Mouse (Mus musculus) kidney, embryonic 14.5 days (tissue): Measurements from ENCODE around the gene Gm609. TPM values are rescaled to one million over a fixed set of nuclear protein-coding genes. Genes with fewer than 3 reads are reported as not detected.

Experiments used
- ATAC-seq: fragments of 200-750 bp; cut with Nextera tagmentation; 2 replicates; pipeline ENCODE4 v1.8.0; 2017; ENCODE audit warnings: moderate number of reproducible peaks, mild to moderate bottlenecking, moderate TSS enrichment, moderate library complexity; ENCODE audit not compliant: low FRiP score, low TSS enrichment
- H3K27ac ChIP-seq: fragments of 300-500 bp; sonication (generic); 2 replicates; pipeline ENCODE4 v1.5.1; 2014; ENCODE audit warnings: low read depth, mild to moderate bottlenecking, low read length, moderate library complexity, mixed read lengths
- H3K27me3 ChIP-seq: fragments of 300-500 bp; sonication (generic); 2 replicates; pipeline ENCODE4 v1.6.1; 2014; ENCODE audit warnings: mild to moderate bottlenecking, low read length; ENCODE audit not compliant: control insufficient read depth, insufficient read depth
- H3K36me3 ChIP-seq: fragments of 300-500 bp; sonication (generic); 2 replicates; pipeline ENCODE4 v1.6.1; 2014; ENCODE audit warnings: low read length, mixed read lengths; ENCODE audit not compliant: control insufficient read depth, insufficient read depth
- H3K4me1 ChIP-seq: fragments of 300-500 bp; sonication (generic); 2 replicates; pipeline ENCODE4 v1.6.1; 2014; ENCODE audit warnings: low read length, mixed read lengths; ENCODE audit not compliant: control insufficient read depth, insufficient read depth
- H3K4me2 ChIP-seq: fragments of 300-500 bp; sonication (generic); replicated peaks from 2 replicates; pipeline ENCODE4 v1.6.1; 2014; ENCODE audit warnings: low read depth, mild to moderate bottlenecking, low read length
- H3K4me3 ChIP-seq: fragments of 300-500 bp; sonication (generic); 2 replicates; pipeline ENCODE4 v1.5.1; 2014; ENCODE audit warnings: mild to moderate bottlenecking, low read length
- H3K9ac ChIP-seq: fragments of 300-500 bp; sonication (generic); 2 replicates; pipeline ENCODE4 v1.6.1; 2014; ENCODE audit warnings: low read depth, mild to moderate bottlenecking, low read length, moderate library complexity
- H3K9me3 ChIP-seq: fragments of 300-500 bp; sonication (generic); 2 replicates; pipeline ENCODE4 v1.6.1; 2016; ENCODE audit warnings: low read length; ENCODE audit not compliant: control insufficient read depth
- WGBS: fragments of 180-500 bp; shearing (Covaris S2); extraction: QIAGEN DNeasy Blood & Tissue Kit; methylation state at CpG from one replicate; pipeline ENCODE4 v1.1.7; 2014; 5-methylcytosine and 5-hydroxymethylcytosine counted together
- polyA plus RNA-seq: library from polyadenylated mRNA; unstranded; fragments of >200 nt; fragmentation: Nextera tagmentation; extraction: Ambion mirVana; gene quantifications from 2 replicates; pipeline ENCODE4 v1.2.1, GENCODE M21; 2014

The Gm609 gene
- polyA plus RNA-seq, 1 experiment from 2014 or later = 0.85 TPM

DNA sequence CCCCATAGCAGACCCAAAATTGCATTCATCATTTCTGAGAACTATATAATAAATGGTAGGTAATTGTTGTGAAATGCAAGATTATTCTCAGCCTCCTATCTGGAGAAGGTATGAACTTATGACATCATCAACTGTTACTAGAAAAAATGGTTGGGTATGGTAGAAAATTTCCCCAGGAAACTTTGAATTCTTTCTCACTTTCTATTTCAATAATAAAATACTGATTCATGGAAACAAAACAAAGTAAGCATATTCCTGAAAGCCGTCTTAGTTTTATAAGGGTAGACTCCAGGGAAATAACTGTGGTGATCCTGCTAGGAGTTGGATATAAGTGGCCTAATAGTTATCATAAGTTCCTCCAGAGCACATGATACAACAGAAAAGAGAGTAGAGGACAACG is 103.7 kb downstream of the Gm609 start:
- H3K4me2 ChIP-seq = no peak overlapping the region
- no peaks in the 10 kb centered on the region for H3K9me3 ChIP-seq
- no peaks in the 10 kb centered on the region for H3K27me3 ChIP-seq
- no peak overlapping the region for H3K27ac ChIP-seq
- 88% methylated on average over 2 of the region's 2 CpGs for WGBS
- H3K4me3 ChIP-seq = no peak overlapping the region
- ATAC-seq = no peak
- no peak overlapping the region for H3K9ac ChIP-seq
- H3K36me3 ChIP-seq = no peaks in the 10 kb centered on the region
- no peaks in the 10 kb centered on the region for H3K4me1 ChIP-seq

DNA sequence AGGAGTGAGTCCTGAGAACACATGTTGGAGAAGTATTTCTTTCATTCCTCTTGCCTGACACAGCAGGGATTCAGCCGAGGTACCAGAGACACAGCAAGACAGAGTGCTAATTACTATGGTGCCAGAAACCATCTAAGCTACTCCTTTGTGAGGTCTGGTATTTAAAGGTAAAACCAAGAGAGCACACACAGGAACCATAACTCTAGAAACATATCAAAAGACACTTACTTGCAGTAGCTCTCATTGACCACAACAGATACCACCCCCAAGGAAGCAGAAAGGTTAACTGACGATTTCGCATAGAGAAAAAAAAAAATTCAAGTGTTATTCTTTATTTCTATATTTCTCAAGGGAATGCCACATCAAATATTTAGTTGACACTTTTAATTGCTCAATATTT is 111.0 kb downstream of the Gm609 start:
- no peak overlapping the region for H3K27ac ChIP-seq
- H3K9ac ChIP-seq = no peak overlapping the region
- no peak overlapping the region for H3K4me3 ChIP-seq
- no peak for ATAC-seq
- 81% methylated on average over 3 of the region's 3 CpGs for WGBS
- no peaks in the 10 kb centered on the region for H3K27me3 ChIP-seq
- H3K36me3 ChIP-seq = no peaks in the 10 kb centered on the region
- H3K4me2 ChIP-seq = no peak overlapping the region
- no peaks in the 10 kb centered on the region for H3K4me1 ChIP-seq
- no peaks in the 10 kb centered on the region for H3K9me3 ChIP-seq

- H3K4me1 ChIP-seq = no peaks in the 10 kb centered on the region
- WGBS = 86% methylated on average over 3 of the region's 3 CpGs
These were observed 113.8 kb downstream of the Gm609 start for GRCm38 (mm10) chr16:45378959-45379358.

DNA sequence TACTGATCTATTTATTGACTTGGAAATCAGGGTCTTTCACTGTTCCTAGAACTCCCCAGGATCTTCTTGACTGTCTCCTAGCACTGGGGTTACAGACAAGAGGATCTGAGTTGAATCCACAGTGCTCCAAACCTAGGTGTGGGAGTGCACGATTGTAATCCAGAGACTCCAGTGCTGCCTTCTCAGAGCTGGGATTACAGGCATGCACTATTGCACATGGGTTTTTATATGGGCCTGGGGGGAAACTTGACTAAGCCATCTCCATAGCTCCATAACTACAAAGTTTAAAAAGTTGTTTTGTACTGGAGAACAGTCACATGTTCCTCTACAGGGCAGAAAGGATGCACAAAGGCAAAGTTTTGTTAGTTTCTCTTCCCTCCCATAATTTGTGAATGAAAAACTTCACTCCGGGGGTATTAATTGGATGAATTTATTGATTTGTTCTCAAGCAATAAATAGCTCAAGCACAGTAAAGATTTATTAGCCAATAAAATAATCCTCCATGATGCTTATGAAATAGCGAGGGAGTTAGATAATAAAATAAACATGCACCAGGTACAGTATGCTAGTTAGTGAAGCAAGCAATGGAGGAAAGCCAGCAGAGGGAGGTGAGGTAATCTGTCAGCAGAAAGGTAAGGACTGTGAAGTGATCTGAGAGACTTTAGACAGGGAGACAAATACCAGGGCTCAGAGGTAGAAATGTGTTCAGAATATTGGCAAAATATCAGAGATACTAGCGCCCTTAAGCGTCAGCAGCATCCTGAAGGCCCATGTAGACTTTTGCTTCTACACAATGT is 114.4 kb downstream of the Gm609 start:
- WGBS = 77% methylated on average over 5 of the region's 5 CpGs
- no peaks in the 10 kb centered on the region for H3K4me1 ChIP-seq
- no peak for ATAC-seq

More at GRCm38 (mm10) chr16:45378959-45379358, 113.8 kb downstream of the Gm609 start:
- Histone ChIP-seq H3K4me2 (no peak overlapping the region), H3K36me3 (no peaks in the 10 kb centered on the region), H3K27ac (no peak overlapping the region), H3K4me3 (no peak overlapping the region), H3K9me3 (no peaks in the 10 kb centered on the region), H3K27me3 (no peaks in the 10 kb centered on the region), H3K9ac (no peak overlapping the region)
- ATAC-seq = no peak

GRCm38 (mm10) chr16:45377332-45377731 is 115.4 kb downstream of the Gm609 start:
- Histone ChIP-seq H3K4me1 (no peaks in the 10 kb centered on the region), H3K4me2 (no peak overlapping the region), H3K4me3 (no peak overlapping the region), H3K27me3 (no peaks in the 10 kb centered on the region), H3K36me3 (no peaks in the 10 kb centered on the region), H3K27ac (no peak overlapping the region), H3K9me3 (no peaks in the 10 kb centered on the region), H3K9ac (no peak overlapping the region)
- no peak for ATAC-seq
- WGBS = 82% methylated on average over 4 of the region's 4 CpGs

More for the DNA sequence above, 114.4 kb downstream of the Gm609 start:
- Histone ChIP-seq H3K27me3 (no peaks in the 10 kb centered on the region), H3K36me3 (no peaks in the 10 kb centered on the region), H3K9ac (no peak overlapping the region), H3K4me3 (no peak overlapping the region), H3K9me3 (no peaks in the 10 kb centered on the region), H3K27ac (no peak overlapping the region), H3K4me2 (no peak overlapping the region)

DNA sequence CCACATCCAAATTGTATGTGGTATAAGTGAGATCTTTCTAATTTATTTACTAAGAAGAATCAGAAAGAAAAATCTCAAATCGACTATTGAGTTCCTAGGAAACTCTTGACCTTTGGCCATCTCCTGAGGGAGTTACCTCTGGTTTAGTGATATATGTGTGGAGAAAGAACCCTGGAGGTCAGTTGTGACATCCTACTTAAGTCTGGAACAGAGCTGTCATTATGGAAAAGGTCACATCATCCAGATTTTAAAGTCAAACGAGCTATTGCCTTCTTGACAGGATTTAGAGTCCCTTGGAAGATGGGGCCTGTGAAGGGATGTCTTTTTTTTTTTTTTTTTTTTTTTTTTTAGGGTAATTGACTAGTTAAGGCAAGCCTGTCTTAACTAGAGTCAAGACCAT is 116.0 kb downstream of the Gm609 start:
- Histone ChIP-seq H3K9ac (no peak overlapping the region), H3K9me3 (no peaks in the 10 kb centered on the region), H3K36me3 (no peaks in the 10 kb centered on the region), H3K4me1 (no peaks in the 10 kb centered on the region), H3K27ac (no peak overlapping the region), H3K27me3 (no peaks in the 10 kb centered on the region), H3K4me3 (no peak overlapping the region), H3K4me2 (no peak overlapping the region)
- ATAC-seq = no peak
- 48% methylated on average over 2 of the region's 2 CpGs for whole genome bisulfite sequencing

DNA sequence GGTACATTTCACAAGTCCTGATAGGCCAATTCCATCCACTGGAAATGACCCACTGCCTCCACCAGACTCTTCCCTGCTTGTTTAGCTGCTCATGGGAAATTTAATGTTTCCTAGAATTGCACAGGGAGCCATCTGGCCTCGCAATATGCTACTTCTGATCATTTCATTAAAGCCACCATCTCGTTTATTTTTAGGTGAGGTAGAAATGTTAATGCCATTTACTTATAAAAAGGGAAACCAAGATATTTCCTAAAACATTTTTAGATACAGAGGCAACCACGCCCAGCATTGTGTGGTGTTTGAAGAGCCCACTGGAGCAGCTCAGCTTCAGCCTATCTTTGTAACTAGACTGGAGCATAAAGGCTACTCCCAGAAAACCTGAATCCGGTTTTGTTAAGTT is 116.5 kb downstream of the Gm609 start:
- ATAC-seq = no peak
- 77% methylated on average over 4 of the region's 4 CpGs for WGBS
- Histone ChIP-seq H3K27ac (no peak overlapping the region), H3K4me1 (no peaks in the 10 kb centered on the region), H3K4me3 (no peak overlapping the region), H3K9ac (no peak overlapping the region), H3K36me3 (no peaks in the 10 kb centered on the region), H3K4me2 (no peak overlapping the region), H3K9me3 (no peaks in the 10 kb centered on the region), H3K27me3 (no peaks in the 10 kb centered on the region)

DNA sequence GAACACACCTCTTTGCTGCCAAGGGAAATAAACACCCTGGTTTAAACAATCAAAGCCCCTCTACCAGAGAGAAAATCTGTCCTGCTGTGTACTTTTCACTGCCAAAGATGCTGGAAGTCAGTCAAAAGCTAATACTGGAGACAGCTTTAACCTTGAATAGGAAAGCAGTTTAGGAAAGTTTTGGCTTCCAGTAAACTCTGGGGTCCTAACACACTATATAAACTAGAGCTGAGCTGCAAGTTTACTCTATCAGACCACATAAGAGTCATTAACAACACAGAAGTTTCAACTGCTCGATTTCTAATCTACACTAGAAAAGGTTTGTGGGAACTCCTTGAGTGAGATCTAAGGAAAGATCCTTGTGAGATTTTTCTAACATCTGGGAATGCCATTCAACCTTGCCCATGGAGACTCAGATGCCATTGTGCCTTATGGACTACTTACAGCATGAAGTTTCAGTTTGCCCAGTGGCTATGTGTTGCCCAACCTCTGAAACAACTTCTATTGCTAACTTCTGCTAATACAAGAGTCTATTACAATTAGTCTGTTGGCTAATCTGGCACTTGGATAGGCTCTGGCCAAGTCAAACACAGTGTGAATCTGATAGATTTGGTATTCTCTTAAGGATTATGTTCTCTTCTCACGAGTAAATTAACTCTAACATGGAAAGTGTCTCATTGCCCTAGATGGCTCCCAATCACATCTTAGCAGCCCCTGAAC is 117.1 kb downstream of the Gm609 start:
- no peaks in the 10 kb centered on the region for H3K9me3 ChIP-seq
- no peaks in the 10 kb centered on the region for H3K27me3 ChIP-seq
- H3K4me3 ChIP-seq = no peak overlapping the region
- no peak overlapping the region for H3K27ac ChIP-seq
- H3K4me1 ChIP-seq = no peaks in the 10 kb centered on the region
- no peak overlapping the region for H3K9ac ChIP-seq
- H3K4me2 ChIP-seq = no peak overlapping the region
- ATAC-seq = no peak
- WGBS = 81% methylated on average over 2 of the region's 2 CpGs
- H3K36me3 ChIP-seq = no peaks in the 10 kb centered on the region

DNA sequence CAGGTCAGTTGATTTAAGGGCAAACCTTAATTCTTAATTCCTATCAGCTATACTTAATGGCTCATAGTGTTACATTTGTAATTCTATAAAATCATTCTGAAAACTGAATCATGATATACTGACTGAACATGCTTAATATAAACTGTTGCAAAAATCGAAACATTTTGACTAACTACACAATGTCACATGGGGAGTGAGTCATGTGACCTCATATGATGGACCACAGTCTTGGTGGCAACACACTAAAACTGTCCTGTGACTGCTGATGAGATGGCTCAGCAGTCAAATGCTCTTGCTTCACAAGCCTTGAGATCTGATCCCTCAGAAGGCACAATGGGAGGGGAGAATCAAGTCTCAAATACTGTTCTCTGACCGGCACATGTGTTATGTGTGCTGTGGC is 118.7 kb downstream of the Gm609 start:
- 87% methylated on average over 2 of the region's 2 CpGs for WGBS
- Histone ChIP-seq H3K9me3 (no peaks in the 10 kb centered on the region), H3K4me2 (no peak overlapping the region), H3K4me3 (no peak overlapping the region), H3K36me3 (no peaks in the 10 kb centered on the region), H3K27me3 (no peaks in the 10 kb centered on the region), H3K4me1 (no peaks in the 10 kb centered on the region), H3K27ac (no peak overlapping the region), H3K9ac (no peak overlapping the region)
- no peak for ATAC-seq
